Mouse (Mus musculus): ENCODE data around the gene Ampd2.

- TF ChIP-seq CTCF (IDR thresholded peaks at IDR 0.05; ENCODE audit: low read depth) (no peak), EP300 (IDR thresholded peaks at IDR 0.05; ENCODE audit: low read depth) (no peak)
Observed at GRCm38 (mm10) chr3:108067370-108067934, 19.0 kb downstream of the Ampd2 start.

Data from liver, embryonic 14.5 days (tissue).